In the genomic region with DNA sequence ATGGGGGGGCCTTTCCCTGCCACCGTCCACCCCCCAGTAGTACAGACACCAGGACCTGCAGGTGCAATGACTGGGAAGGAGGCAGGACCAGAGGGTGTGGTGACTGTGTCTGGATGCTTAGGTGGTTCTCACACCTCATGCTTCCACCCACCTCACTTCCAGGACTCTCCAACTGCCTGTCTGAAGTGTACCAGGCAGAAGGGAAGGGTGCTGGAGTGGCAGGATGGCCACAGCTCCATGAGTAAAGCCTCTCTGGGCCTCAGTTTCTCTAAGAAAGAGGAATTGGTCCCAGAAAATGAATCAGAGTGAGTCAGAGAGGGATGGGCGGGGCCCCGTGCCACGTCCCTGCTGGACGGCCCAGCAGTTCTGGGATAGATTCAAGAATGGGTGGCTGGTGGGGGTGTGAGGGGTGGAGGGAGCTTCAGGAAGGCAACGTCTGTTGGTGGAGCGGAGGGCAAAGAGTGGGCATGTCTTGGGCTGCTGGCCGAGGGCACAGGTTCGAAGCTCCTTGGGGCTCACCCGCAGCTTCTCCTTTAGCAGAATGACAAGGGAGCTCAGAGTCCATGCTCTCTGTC, we compare ENCODE assay signal across 8 mouse cellular contexts. TPM values are rescaled to one million over a fixed set of nuclear protein-coding genes. Genes with fewer than 3 reads are reported as not detected.
DNase-seq lines count a peak whose midpoint lies in the region; ATAC-seq and TF ChIP-seq lines count a peak whose summit lies in the region.

No protein-coding gene starts in this region.

- no peaks in the 10 kb centered on the region for H3K27me3 ChIP-seq in kidney, postnatal 0 days (ENCODE audit: insufficient read depth, low read length)
- no peaks in the 10 kb centered on the region for H3K27me3 ChIP-seq in hindbrain, embryonic 11.5 days (ENCODE audit: control insufficient read depth, insufficient read depth, low read length)
- H3K27me3 ChIP-seq in midbrain, embryonic 16.5 days (ENCODE audit: control insufficient read depth, insufficient read depth, low read depth, low read length), result no peaks in the 10 kb centered on the region

- no peak overlapping the region for H3K27ac ChIP-seq in kidney, postnatal 0 days
- no peak overlapping the region for H3K27ac ChIP-seq in bone marrow macrophage, adult 2 months (ENCODE audit: insufficient read depth, low read depth, low read length)
- no peak overlapping the region for H3K27ac ChIP-seq in hindbrain, embryonic 11.5 days (ENCODE audit: low read depth, low read length)
- H3K27ac ChIP-seq in midbrain, embryonic 16.5 days (ENCODE audit: low read length), result no peak overlapping the region

- ATAC-seq in kidney, postnatal 0 days (replicated peaks; ENCODE audit: low FRiP score, low read depth), result no peak
- no peak for ATAC-seq in hindbrain, embryonic 11.5 days (ENCODE audit: low FRiP score)
- no peak for ATAC-seq in midbrain, embryonic 16.5 days
- no peak for ATAC-seq in cerebellum, adult (ENCODE audit: insufficient number of reproducible peaks, low FRiP score, low TSS enrichment)

- peaks cover 19% of the 10 kb centered on the region for H3K36me3 ChIP-seq in kidney, postnatal 0 days (ENCODE audit: insufficient read depth, low read length)
- H3K36me3 ChIP-seq in hindbrain, embryonic 11.5 days (ENCODE audit: control insufficient read depth, insufficient read depth, low read length), result peaks cover 5% of the 10 kb centered on the region; the same call in 1 of the 2 replicates
- H3K36me3 ChIP-seq in midbrain, embryonic 16.5 days (ENCODE audit: control insufficient read depth, insufficient read depth, low read length), result peaks cover 17% of the 10 kb centered on the region

- H3K9me3 ChIP-seq in kidney, postnatal 0 days (replicated peaks; ENCODE audit: low read length), result no peaks in the 10 kb centered on the region
- H3K9me3 ChIP-seq in hindbrain, embryonic 11.5 days (ENCODE audit: control insufficient read depth, low read length), result no peaks in the 10 kb centered on the region
- no peaks in the 10 kb centered on the region for H3K9me3 ChIP-seq in midbrain, embryonic 16.5 days (replicated peaks; ENCODE audit: control insufficient read depth, low read length, poor library complexity, severe bottlenecking)

- peak overlapping the region; percentile 90; the same call in 1 of the 2 replicates for H3K4me3 ChIP-seq in kidney, postnatal 0 days (replicated peaks; ENCODE audit: low read depth, low read length)
- peak overlapping the region; percentile 57 for H3K4me3 ChIP-seq in bone marrow macrophage, adult 2 months (ENCODE audit: insufficient read depth, low read length)
- H3K4me3 ChIP-seq in hindbrain, embryonic 11.5 days (ENCODE audit: low read depth, low read length), result peak overlapping the region; percentile 78; the same call in 1 of the 2 replicates
- H3K4me3 ChIP-seq in midbrain, embryonic 16.5 days (ENCODE audit: low read depth, low read length), result peak overlapping the region; percentile 95

- TF ChIP-seq POLR2A in bone marrow macrophage, adult 2 months (IDR thresholded peaks at IDR 0.05; ENCODE audit: borderline replicate concordance, low read depth, low read length), result no peak

- H3K9ac ChIP-seq in kidney, postnatal 0 days (ENCODE audit: low read depth, low read length), result no peak overlapping the region
- peak overlapping the region; percentile 81 for H3K9ac ChIP-seq in hindbrain, embryonic 11.5 days (ENCODE audit: low read depth, low read length)
- peak overlapping the region; percentile 95 for H3K9ac ChIP-seq in midbrain, embryonic 16.5 days (ENCODE audit: low read depth, low read length)

- peak overlapping the region; percentile 99 for H3K4me2 ChIP-seq in kidney, postnatal 0 days (ENCODE audit: low read length)
- peak overlapping the region; percentile 94 for H3K4me2 ChIP-seq in hindbrain, embryonic 11.5 days (replicated peaks; ENCODE audit: low read depth, low read length)
- H3K4me2 ChIP-seq in midbrain, embryonic 16.5 days (ENCODE audit: low read length), result peak overlapping the region; percentile 93

- no peak for TF ChIP-seq CTCF in kidney, postnatal 0 days (IDR thresholded peaks at IDR 0.05; ENCODE audit: low read depth)
- no peak for TF ChIP-seq CTCF in bone marrow macrophage, adult 2 months (IDR thresholded peaks at IDR 0.05; ENCODE audit: low read depth, low read length)

- no peak for DNase-seq in kidney, postnatal 0 days (ENCODE audit: low spot score)
- no peak for DNase-seq in kidney, adult 9 months
- DNase-seq in hindbrain, embryonic 11.5 days (ENCODE audit: low spot score), result no peak
- no peak for DNase-seq in embryo, embryonic 11 days
- DNase-seq in right cerebral cortex, postnatal 14 days, result no peak

- 0 out of 2 replicates have a peak, but pooled peaks cover 10% of the 10 kb centered on the region for H3K4me1 ChIP-seq in kidney, postnatal 0 days (replicated peaks; ENCODE audit: insufficient read depth, low read length)
- no peaks in the 10 kb centered on the region for H3K4me1 ChIP-seq in bone marrow macrophage, adult 2 months (ENCODE audit: control insufficient read depth, insufficient read depth, low read length)
- peaks cover 16% of the 10 kb centered on the region for H3K4me1 ChIP-seq in hindbrain, embryonic 11.5 days (replicated peaks; ENCODE audit: control insufficient read depth, insufficient read depth, low read length)
- peaks cover 28% of the 10 kb centered on the region for H3K4me1 ChIP-seq in midbrain, embryonic 16.5 days (ENCODE audit: control insufficient read depth, insufficient read depth, low read length)

- 56% methylated on average over 10 of the region's 10 CpGs for WGBS in kidney, postnatal 0 days
- WGBS in hindbrain, embryonic 11.5 days, result 60% methylated on average over 10 of the region's 10 CpGs
- WGBS in midbrain, embryonic 16.5 days, result 59% methylated on average over 10 of the region's 10 CpGs

RNA-seq across cellular contexts. Expression of a gene that starts 2.0 kb away (rescaled TPM):
- 13.6 and 14.4 TPM in 2 replicates for polyA plus RNA-seq in kidney, postnatal 0 days (2015; fragmentation: Nextera tagmentation; extraction: Ambion mirVana)
- polyA plus RNA-seq in bone marrow macrophage, adult 2 months (2012; ENCODE audit: insufficient read depth, insufficient read length, missing spikeins), result 0.38 and 0.39 TPM in 2 replicates
- 6.0 and 7.2 TPM in 2 replicates for polyA plus RNA-seq in hindbrain, embryonic 11.5 days (2014; fragmentation: Nextera tagmentation; extraction: Ambion mirVana)
- polyA plus RNA-seq in midbrain, embryonic 16.5 days (2015; fragmentation: Nextera tagmentation; extraction: Ambion mirVana), result 21.1 and 23.6 TPM in 2 replicates

RNA-seq across cellular contexts. Expression of a gene that starts 16.2 kb away (rescaled TPM):
- 0.13 TPM in 1 of 2 replicates, not detected in the other for polyA plus RNA-seq in kidney, postnatal 0 days (2015; fragmentation: Nextera tagmentation; extraction: Ambion mirVana)
- polyA plus RNA-seq in bone marrow macrophage, adult 2 months (2012; ENCODE audit: insufficient read depth, insufficient read length, missing spikeins), result not detected in 2 replicates
- polyA plus RNA-seq in hindbrain, embryonic 11.5 days (2014; fragmentation: Nextera tagmentation; extraction: Ambion mirVana), result 0.57 and 0.78 TPM in 2 replicates
- 1.5 and 1.6 TPM in 2 replicates for polyA plus RNA-seq in midbrain, embryonic 16.5 days (2015; fragmentation: Nextera tagmentation; extraction: Ambion mirVana)

RNA-seq across cellular contexts. Expression of a gene that starts 31.1 kb away (rescaled TPM):
- polyA plus RNA-seq in kidney, postnatal 0 days (2015; fragmentation: Nextera tagmentation; extraction: Ambion mirVana), result 0.11 and 0.42 TPM in 2 replicates
- polyA plus RNA-seq in bone marrow macrophage, adult 2 months (2012; ENCODE audit: insufficient read depth, insufficient read length, missing spikeins), result not detected in 2 replicates
- polyA plus RNA-seq in hindbrain, embryonic 11.5 days (2014; fragmentation: Nextera tagmentation; extraction: Ambion mirVana), result not detected in 2 replicates
- polyA plus RNA-seq in midbrain, embryonic 16.5 days (2015; fragmentation: Nextera tagmentation; extraction: Ambion mirVana), result 0.16 TPM in 1 of 2 replicates, not detected in the other

RNA-seq across cellular contexts. Expression of a gene that starts 42.2 kb away (rescaled TPM):
- 42.8 and 44.7 TPM in 2 replicates for polyA plus RNA-seq in kidney, postnatal 0 days (2015; fragmentation: Nextera tagmentation; extraction: Ambion mirVana)
- 109 and 111 TPM in 2 replicates for polyA plus RNA-seq in bone marrow macrophage, adult 2 months (2012; ENCODE audit: insufficient read depth, insufficient read length, missing spikeins)
- 61.8 and 105 TPM in 2 replicates for polyA plus RNA-seq in hindbrain, embryonic 11.5 days (2014; fragmentation: Nextera tagmentation; extraction: Ambion mirVana)
- polyA plus RNA-seq in midbrain, embryonic 16.5 days (2015; fragmentation: Nextera tagmentation; extraction: Ambion mirVana), result 45.3 and 63.1 TPM in 2 replicates

RNA-seq across cellular contexts. Expression of a gene that starts 51.0 kb away (rescaled TPM):
- polyA plus RNA-seq in kidney, postnatal 0 days (2015; fragmentation: Nextera tagmentation; extraction: Ambion mirVana), result 176 and 194 TPM in 2 replicates
- 27.5 and 34.0 TPM in 2 replicates for polyA plus RNA-seq in bone marrow macrophage, adult 2 months (2012; ENCODE audit: insufficient read depth, insufficient read length, missing spikeins)
- 122 and 131 TPM in 2 replicates for polyA plus RNA-seq in hindbrain, embryonic 11.5 days (2014; fragmentation: Nextera tagmentation; extraction: Ambion mirVana)
- 143 and 157 TPM in 2 replicates for polyA plus RNA-seq in midbrain, embryonic 16.5 days (2015; fragmentation: Nextera tagmentation; extraction: Ambion mirVana)
